Mouse (Mus musculus): ENCODE measurements around the gene Ap1s3. TPM values are rescaled to one million over a fixed set of nuclear protein-coding genes. Genes with fewer than 3 reads are reported as not detected.

Gene Ap1s3
- polyA plus RNA-seq, 1 experiment from 2014 or later, result 0.27 TPM

GRCm38 (mm10) chr1:79598385-79599178, 73.2 kb downstream of the Ap1s3 start:
- Histone ChIP-seq H3K4me1 (ENCODE audit: insufficient read depth) (no peaks in the 10 kb centered on the region), H3K27ac (ENCODE audit: low read depth) (no peak overlapping the region), H3K36me3 (replicated peaks; ENCODE audit: insufficient read depth, low read length) (no peaks in the 10 kb centered on the region), H3K27me3 (ENCODE audit: insufficient read depth, low read length) (no peaks in the 10 kb centered on the region), H3K9me3 (ENCODE audit: low read length) (no peaks in the 10 kb centered on the region), H3K4me3 (ENCODE audit: low read depth, low read length) (no peak overlapping the region), H3K9ac (replicated peaks) (no peak overlapping the region), H3K4me2 (ENCODE audit: low read depth, low read length) (no peak overlapping the region)
- WGBS (ENCODE audit: insufficient replicate concordance), result 60% methylated on average over 5 of the region's 5 CpGs
- no peak for ATAC-seq
- no peak for TF ChIP-seq EP300 (IDR thresholded peaks at IDR 0.05; ENCODE audit: low read depth)
- no peak for DNase-seq

- Histone ChIP-seq H3K4me2 (ENCODE audit: low read depth, low read length) (no peak overlapping the region), H3K9me3 (ENCODE audit: low read length) (no peaks in the 10 kb centered on the region), H3K4me1 (ENCODE audit: insufficient read depth) (peaks cover 3% of the 10 kb centered on the region; the same call in 1 of the 2 replicates), H3K27ac (ENCODE audit: low read depth) (no peak overlapping the region), H3K4me3 (ENCODE audit: low read depth, low read length) (no peak overlapping the region), H3K27me3 (ENCODE audit: insufficient read depth, low read length) (no peaks in the 10 kb centered on the region), H3K36me3 (replicated peaks; ENCODE audit: insufficient read depth, low read length) (no peaks in the 10 kb centered on the region), H3K9ac (replicated peaks) (no peak overlapping the region)
- ATAC-seq (peak; percentile 36; the same call in 1 of the 2 replicates), DNase-seq (peak; percentile 20)
- TF ChIP-seq EP300 (IDR thresholded peaks at IDR 0.05; ENCODE audit: low read depth) (no peak), CTCF (IDR thresholded peaks at IDR 0.05; ENCODE audit: low read depth) (no peak)
- WGBS (ENCODE audit: insufficient replicate concordance), result 64% methylated on average over 4 of the region's 4 CpGs
These were observed 79.0 kb downstream of the Ap1s3 start for GRCm38 (mm10) chr1:79592721-79593277.

GRCm38 (mm10) chr1:79591091-79591490, 80.7 kb downstream of the Ap1s3 start:
- DNase-seq (no peak), ATAC-seq (no peak)
- 80% methylated on average over 1 of the region's 1 CpGs for WGBS (ENCODE audit: insufficient replicate concordance)
- TF ChIP-seq EP300 (IDR thresholded peaks at IDR 0.05; ENCODE audit: low read depth) (no peak), CTCF (IDR thresholded peaks at IDR 0.05; ENCODE audit: low read depth) (no peak)
- H3K4me1 ChIP-seq (ENCODE audit: insufficient read depth), result peaks cover 3% of the 10 kb centered on the region; the same call in 1 of the 2 replicates
- H3K36me3 ChIP-seq (replicated peaks; ENCODE audit: insufficient read depth, low read length), result no peaks in the 10 kb centered on the region
- H3K27ac ChIP-seq (ENCODE audit: low read depth), result no peak overlapping the region
- no peak overlapping the region for H3K4me2 ChIP-seq (ENCODE audit: low read depth, low read length)
- H3K27me3 ChIP-seq (ENCODE audit: insufficient read depth, low read length), result no peaks in the 10 kb centered on the region
- H3K4me3 ChIP-seq (ENCODE audit: low read depth, low read length), result no peak overlapping the region
- H3K9ac ChIP-seq (replicated peaks), result no peak overlapping the region
- H3K9me3 ChIP-seq (ENCODE audit: low read length), result no peaks in the 10 kb centered on the region

GRCm38 (mm10) chr1:79589971-79590763, 81.6 kb downstream of the Ap1s3 start:
- peaks cover 3% of the 10 kb centered on the region; the same call in 1 of the 2 replicates for H3K4me1 ChIP-seq (ENCODE audit: insufficient read depth)
- 74% methylated on average over 4 of the region's 4 CpGs for WGBS (ENCODE audit: insufficient replicate concordance)
- ATAC-seq (peak; percentile 72), DNase-seq (no peak)
- H3K9ac ChIP-seq (replicated peaks), result no peak overlapping the region
- H3K4me2 ChIP-seq (ENCODE audit: low read depth, low read length), result no peak overlapping the region
- TF ChIP-seq EP300 (IDR thresholded peaks at IDR 0.05; ENCODE audit: low read depth), result no peak
- TF ChIP-seq CTCF (IDR thresholded peaks at IDR 0.05; ENCODE audit: low read depth), result no peak
- H3K9me3 ChIP-seq (ENCODE audit: low read length), result no peaks in the 10 kb centered on the region
- H3K27ac ChIP-seq (ENCODE audit: low read depth), result no peak overlapping the region
- no peak overlapping the region for H3K4me3 ChIP-seq (ENCODE audit: low read depth, low read length)
- H3K36me3 ChIP-seq (replicated peaks; ENCODE audit: insufficient read depth, low read length), result no peaks in the 10 kb centered on the region
- no peaks in the 10 kb centered on the region for H3K27me3 ChIP-seq (ENCODE audit: insufficient read depth, low read length)

GRCm38 (mm10) chr1:79589424-79589823, 82.3 kb downstream of the Ap1s3 start:
- H3K9ac ChIP-seq (replicated peaks), result no peak overlapping the region
- H3K36me3 ChIP-seq (replicated peaks; ENCODE audit: insufficient read depth, low read length), result no peaks in the 10 kb centered on the region
- H3K4me1 ChIP-seq (ENCODE audit: insufficient read depth), result peaks cover 3% of the 10 kb centered on the region; the same call in 1 of the 2 replicates
- no peak overlapping the region for H3K4me3 ChIP-seq (ENCODE audit: low read depth, low read length)
- ATAC-seq (no peak), DNase-seq (no peak)
- TF ChIP-seq EP300 (IDR thresholded peaks at IDR 0.05; ENCODE audit: low read depth), result no peak
- no peak for TF ChIP-seq CTCF (IDR thresholded peaks at IDR 0.05; ENCODE audit: low read depth)
- no peaks in the 10 kb centered on the region for H3K27me3 ChIP-seq (ENCODE audit: insufficient read depth, low read length)
- H3K9me3 ChIP-seq (ENCODE audit: low read length), result no peaks in the 10 kb centered on the region
- H3K27ac ChIP-seq (ENCODE audit: low read depth), result no peak overlapping the region
- no peak overlapping the region for H3K4me2 ChIP-seq (ENCODE audit: low read depth, low read length)
- WGBS (ENCODE audit: insufficient replicate concordance), result 74% methylated on average over 6 of the region's 6 CpGs

Measured in liver, postnatal 0 days (tissue).